Mouse (Mus musculus) intestine, embryonic 14.5 days (tissue): ENCODE measurements around the gene Apoa2. TPM values are rescaled to one million over a fixed set of nuclear protein-coding genes. Genes with fewer than 3 reads are reported as not detected.

ENCODE experiments used
- ATAC-seq: fragments of 200-750 bp; cut with Nextera tagmentation; replicated peaks from 2 replicates; pipeline ENCODE4 v1.8.0; 2017; ENCODE audit warnings: low read depth, moderate number of reproducible peaks, moderate TSS enrichment, moderate library complexity; ENCODE audit not compliant: low FRiP score, low TSS enrichment
- DNase-seq: peaks from one replicate; pipeline ENCODE4 v3.0.0-alpha.2; 2018; ENCODE audit warnings: low spot score
- H3K27ac ChIP-seq: fragments of 300-500 bp; sonication (generic); 2 replicates; pipeline ENCODE4 v1.5.1; 2014; ENCODE audit warnings: low read depth, mild to moderate bottlenecking, control low read depth
- H3K27me3 ChIP-seq: fragments of 300-500 bp; sonication (generic); replicated peaks from 2 replicates; pipeline ENCODE4 v1.6.1; 2014; ENCODE audit warnings: low read length, control low read depth; ENCODE audit not compliant: control insufficient read depth, insufficient read depth
- H3K36me3 ChIP-seq: fragments of 300-500 bp; sonication (generic); 2 replicates; pipeline ENCODE4 v1.6.1; 2014; ENCODE audit warnings: low read length, control low read depth; ENCODE audit not compliant: control insufficient read depth, insufficient read depth
- H3K4me1 ChIP-seq: fragments of 300-500 bp; sonication (generic); replicated peaks from 2 replicates; pipeline ENCODE4 v1.6.1; 2014; ENCODE audit warnings: low read length, control low read depth, mixed read lengths; ENCODE audit not compliant: control insufficient read depth, insufficient read depth
- H3K4me2 ChIP-seq: fragments of 300-500 bp; sonication (generic); 2 replicates; pipeline ENCODE4 v1.6.1; 2014; ENCODE audit warnings: low read length
- H3K4me3 ChIP-seq: fragments of 300-500 bp; sonication (generic); 2 replicates; pipeline ENCODE4 v1.5.1; 2014; ENCODE audit warnings: low read depth, low read length, control low read depth, mixed read lengths
- H3K9ac ChIP-seq: fragments of 300-500 bp; sonication (generic); 2 replicates; pipeline ENCODE4 v1.6.1; 2014; ENCODE audit warnings: mild to moderate bottlenecking, low read length
- H3K9me3 ChIP-seq: fragments of 300-500 bp; sonication (generic); 2 replicates; pipeline ENCODE4 v1.6.1; 2016; ENCODE audit warnings: low read length, control low read depth; ENCODE audit not compliant: control insufficient read depth
- WGBS: fragments of 180-500 bp; shearing (Covaris S2); extraction: QIAGEN DNeasy Blood & Tissue Kit; methylation state at CpG from one replicate; pipeline ENCODE4 v1.1.7; 2014; 5-methylcytosine and 5-hydroxymethylcytosine counted together
- polyA plus RNA-seq: library from polyadenylated mRNA; unstranded; fragments of >200 nt; fragmentation: Nextera tagmentation; extraction: Ambion mirVana; gene quantifications from 2 replicates; pipeline ENCODE4 v1.2.1, GENCODE M21; 2014

Apoa2 gene
- polyA plus RNA-seq: 2.5 and 5.2 TPM in 2 replicates

GRCm38 (mm10) chr1:171224857-171225256, at the start of gene Apoa2:
Gene Apoa2, plus strand, starts transcription at chr1:171225054.
- ATAC-seq (no peak), DNase-seq (no peak)
- Histone ChIP-seq H3K4me1 (peaks cover 10% of the 10 kb centered on the region), H3K9me3 (no peaks in the 10 kb centered on the region), H3K27ac (no peak within 1 kb of the TSS), H3K36me3 (peaks cover 5% of the 10 kb centered on the region), H3K4me2 (no peak within 1 kb of the TSS), H3K27me3 (no peaks in the 10 kb centered on the region), H3K4me3 (no peak within 1 kb of the TSS), H3K9ac (no peak within 1 kb of the TSS)
- WGBS: 53% methylated on average over 5 of the region's 5 CpGs

GRCm38 (mm10) chr1:171179487-171180171, 45.2 kb upstream of the Apoa2 start:
- no peak overlapping the region for H3K4me3 ChIP-seq
- no peak overlapping the region for H3K9ac ChIP-seq
- WGBS: 68% methylated on average over 5 of the region's 5 CpGs
- H3K4me1 ChIP-seq: 0 out of 2 replicates have a peak, but pooled peaks cover 4% of the 10 kb centered on the region
- H3K9me3 ChIP-seq: no peaks in the 10 kb centered on the region
- no peaks in the 10 kb centered on the region for H3K36me3 ChIP-seq
- H3K27ac ChIP-seq: no peak overlapping the region
- no peak for ATAC-seq
- H3K27me3 ChIP-seq: no peaks in the 10 kb centered on the region
- no peak for DNase-seq
- H3K4me2 ChIP-seq: no peak overlapping the region

GRCm38 (mm10) chr1:171183025-171183424, 41.8 kb upstream of the Apoa2 start:
- Histone ChIP-seq H3K27me3 (no peaks in the 10 kb centered on the region), H3K27ac (no peak overlapping the region), H3K9ac (no peak overlapping the region), H3K36me3 (no peaks in the 10 kb centered on the region), H3K4me2 (no peak overlapping the region), H3K9me3 (no peaks in the 10 kb centered on the region), H3K4me1 (peaks cover 15% of the 10 kb centered on the region; the same call in 1 of the 2 replicates), H3K4me3 (no peak overlapping the region)
- DNase-seq (no peak), ATAC-seq (no peak)
- 89% methylated on average over 3 of the region's 3 CpGs for whole genome bisulfite sequencing

GRCm38 (mm10) chr1:171183620-171184019, 41.2 kb upstream of the Apoa2 start:
- Histone ChIP-seq H3K4me2 (no peak overlapping the region), H3K27me3 (no peaks in the 10 kb centered on the region), H3K4me1 (peaks cover 16% of the 10 kb centered on the region; the same call in 1 of the 2 replicates), H3K4me3 (no peak overlapping the region), H3K36me3 (no peaks in the 10 kb centered on the region), H3K9me3 (no peaks in the 10 kb centered on the region), H3K27ac (no peak overlapping the region), H3K9ac (no peak overlapping the region)
- ATAC-seq: no peak
- no peak for DNase-seq
- 52% methylated on average over 3 of the region's 3 CpGs for WGBS

- no peak overlapping the region for H3K9ac ChIP-seq
- no peak overlapping the region for H3K4me3 ChIP-seq
- peaks cover 23% of the 10 kb centered on the region for H3K4me1 ChIP-seq
- H3K27ac ChIP-seq: no peak overlapping the region
- H3K9me3 ChIP-seq: no peaks in the 10 kb centered on the region
- ATAC-seq: no peak
- H3K36me3 ChIP-seq: no peaks in the 10 kb centered on the region
- DNase-seq: no peak
- no peaks in the 10 kb centered on the region for H3K27me3 ChIP-seq
- 69% methylated on average over 7 of the region's 7 CpGs for WGBS
- no peak overlapping the region for H3K4me2 ChIP-seq
These were observed 40.5 kb upstream of the Apoa2 start for GRCm38 (mm10) chr1:171184314-171184713.

- no peak for DNase-seq
- no peak overlapping the region for H3K27ac ChIP-seq
- no peak overlapping the region for H3K9ac ChIP-seq
- no peak for ATAC-seq
- H3K36me3 ChIP-seq: no peaks in the 10 kb centered on the region
- H3K9me3 ChIP-seq: no peaks in the 10 kb centered on the region
- H3K4me1 ChIP-seq: peaks cover 29% of the 10 kb centered on the region
- 53% methylated on average over 8 of the region's 8 CpGs for WGBS
- peak overlapping the region; percentile 15; the same call in 1 of the 2 replicates for H3K4me2 ChIP-seq
- H3K4me3 ChIP-seq: no peak overlapping the region
- no peaks in the 10 kb centered on the region for H3K27me3 ChIP-seq
These were observed 39.2 kb upstream of the Apoa2 start for GRCm38 (mm10) chr1:171185655-171186054.

- H3K27ac ChIP-seq: no peak overlapping the region
- DNase-seq (no peak), ATAC-seq (no peak)
- H3K9me3 ChIP-seq: no peaks in the 10 kb centered on the region
- no peak overlapping the region for H3K4me2 ChIP-seq
- H3K4me3 ChIP-seq: no peak overlapping the region
- H3K27me3 ChIP-seq: 0 out of 2 replicates have a peak, but pooled peaks cover 10% of the 10 kb centered on the region
- H3K4me1 ChIP-seq: peaks cover 39% of the 10 kb centered on the region
- H3K9ac ChIP-seq: no peak overlapping the region
- 72% methylated on average over 13 of the region's 13 CpGs for WGBS
- no peaks in the 10 kb centered on the region for H3K36me3 ChIP-seq
These were observed 36.8 kb upstream of the Apoa2 start for GRCm38 (mm10) chr1:171187851-171188700.

- Histone ChIP-seq H3K4me1 (peaks cover 45% of the 10 kb centered on the region), H3K4me2 (peak overlapping the region; percentile 9; the same call in 1 of the 2 replicates), H3K9me3 (no peaks in the 10 kb centered on the region), H3K9ac (no peak overlapping the region), H3K36me3 (no peaks in the 10 kb centered on the region), H3K4me3 (no peak overlapping the region), H3K27ac (peak overlapping the region; percentile 40; the same call in 1 of the 2 replicates), H3K27me3 (0 out of 2 replicates have a peak, but pooled peaks cover 11% of the 10 kb centered on the region)
- ATAC-seq (no peak), DNase-seq (no peak)
- WGBS: 13% methylated on average over 8 of the region's 8 CpGs
These were observed 35.8 kb upstream of the Apoa2 start for GRCm38 (mm10) chr1:171189046-171189445.
